Mouse (Mus musculus): ENCODE data around the gene Brd3. TPM values are rescaled to one million over a fixed set of nuclear protein-coding genes. Genes with fewer than 3 reads are reported as not detected.

Gene Brd3
- polyA plus RNA-seq, 1 experiment from 2014 or later: 26.2 TPM

- Histone ChIP-seq H3K36me3 (replicated peaks; ENCODE audit: insufficient read depth, low read length) (no peaks in the 10 kb centered on the region), H3K4me3 (ENCODE audit: low read depth, low read length) (no peak overlapping the region), H3K9me3 (ENCODE audit: low read length) (no peaks in the 10 kb centered on the region), H3K9ac (replicated peaks) (no peak overlapping the region), H3K4me1 (ENCODE audit: insufficient read depth) (peaks cover 59% of the 10 kb centered on the region), H3K4me2 (ENCODE audit: low read depth, low read length) (no peak overlapping the region), H3K27me3 (ENCODE audit: insufficient read depth, low read length) (peaks cover 8% of the 10 kb centered on the region), H3K27ac (ENCODE audit: low read depth) (no peak overlapping the region)
- TF ChIP-seq CTCF (IDR thresholded peaks at IDR 0.05; ENCODE audit: low read depth): no peak
- WGBS (ENCODE audit: insufficient replicate concordance): 67% methylated on average over 20 of the region's 20 CpGs
- DNase-seq: no peak
- ATAC-seq: no peak
These were observed 86.0 kb downstream of the Brd3 start for GRCm38 (mm10) chr2:27421293-27422068.

GRCm38 (mm10) chr2:27418577-27419070, 88.8 kb downstream of the Brd3 start:
- peak overlapping the region; percentile 49 for H3K27ac ChIP-seq (ENCODE audit: low read depth)
- ATAC-seq (peak; percentile 39), DNase-seq (no peak)
- H3K9me3 ChIP-seq (ENCODE audit: low read length): no peaks in the 10 kb centered on the region
- H3K27me3 ChIP-seq (ENCODE audit: insufficient read depth, low read length): no peaks in the 10 kb centered on the region
- no peak overlapping the region for H3K4me2 ChIP-seq (ENCODE audit: low read depth, low read length)
- WGBS (ENCODE audit: insufficient replicate concordance): 21% methylated on average over 6 of the region's 6 CpGs
- no peak overlapping the region for H3K4me3 ChIP-seq (ENCODE audit: low read depth, low read length)
- peaks cover 71% of the 10 kb centered on the region for H3K4me1 ChIP-seq (ENCODE audit: insufficient read depth)
- 0 out of 2 replicates have a peak overlapping the region, but pooled peaks have one; percentile 16 for H3K9ac ChIP-seq (replicated peaks)
- TF ChIP-seq EP300 (IDR thresholded peaks at IDR 0.05; ENCODE audit: low read depth): no peak
- no peak for TF ChIP-seq CTCF (IDR thresholded peaks at IDR 0.05; ENCODE audit: low read depth)
- no peaks in the 10 kb centered on the region for H3K36me3 ChIP-seq (replicated peaks; ENCODE audit: insufficient read depth, low read length)

GRCm38 (mm10) chr2:27417648-27418153, 89.8 kb downstream of the Brd3 start:
- Histone ChIP-seq H3K9me3 (ENCODE audit: low read length) (no peaks in the 10 kb centered on the region), H3K27me3 (ENCODE audit: insufficient read depth, low read length) (no peaks in the 10 kb centered on the region), H3K36me3 (replicated peaks; ENCODE audit: insufficient read depth, low read length) (no peaks in the 10 kb centered on the region), H3K4me2 (ENCODE audit: low read depth, low read length) (no peak overlapping the region), H3K4me1 (ENCODE audit: insufficient read depth) (peaks cover 69% of the 10 kb centered on the region), H3K4me3 (ENCODE audit: low read depth, low read length) (no peak overlapping the region), H3K9ac (replicated peaks) (0 out of 2 replicates have a peak overlapping the region, but pooled peaks have one; percentile 16), H3K27ac (ENCODE audit: low read depth) (no peak overlapping the region)
- DNase-seq (no peak), ATAC-seq (no peak)
- 42% methylated on average over 5 of the region's 5 CpGs for WGBS (ENCODE audit: insufficient replicate concordance)
- TF ChIP-seq EP300 (IDR thresholded peaks at IDR 0.05; ENCODE audit: low read depth) (no peak), CTCF (IDR thresholded peaks at IDR 0.05; ENCODE audit: low read depth) (no peak)

GRCm38 (mm10) chr2:27416425-27416824, 91.0 kb downstream of the Brd3 start:
- Histone ChIP-seq H3K4me1 (ENCODE audit: insufficient read depth) (peaks cover 79% of the 10 kb centered on the region), H3K27me3 (ENCODE audit: insufficient read depth, low read length) (no peaks in the 10 kb centered on the region), H3K4me3 (ENCODE audit: low read depth, low read length) (no peak overlapping the region), H3K27ac (ENCODE audit: low read depth) (peak overlapping the region; percentile 55), H3K9me3 (ENCODE audit: low read length) (no peaks in the 10 kb centered on the region), H3K9ac (replicated peaks) (no peak overlapping the region), H3K4me2 (ENCODE audit: low read depth, low read length) (no peak overlapping the region), H3K36me3 (replicated peaks; ENCODE audit: insufficient read depth, low read length) (no peaks in the 10 kb centered on the region)
- TF ChIP-seq EP300 (IDR thresholded peaks at IDR 0.05; ENCODE audit: low read depth) (no peak), CTCF (IDR thresholded peaks at IDR 0.05; ENCODE audit: low read depth) (no peak)
- ATAC-seq: peak; percentile 28
- DNase-seq: no peak
- WGBS (ENCODE audit: insufficient replicate concordance): 19% methylated on average over 3 of the region's 3 CpGs

GRCm38 (mm10) chr2:27415060-27415783, 92.2 kb downstream of the Brd3 start:
- WGBS (ENCODE audit: insufficient replicate concordance): 42% methylated on average over 11 of the region's 11 CpGs
- H3K4me3 ChIP-seq (ENCODE audit: low read depth, low read length): no peak overlapping the region

More at GRCm38 (mm10) chr2:27415060-27415783, 92.2 kb downstream of the Brd3 start:
- Histone ChIP-seq H3K4me1 (ENCODE audit: insufficient read depth) (peaks cover 84% of the 10 kb centered on the region), H3K27ac (ENCODE audit: low read depth) (peak overlapping the region; percentile 55; the same call in 1 of the 2 replicates), H3K27me3 (ENCODE audit: insufficient read depth, low read length) (no peaks in the 10 kb centered on the region), H3K4me2 (ENCODE audit: low read depth, low read length) (0 out of 2 replicates have a peak overlapping the region, but pooled peaks have one; percentile 3), H3K9me3 (ENCODE audit: low read length) (no peaks in the 10 kb centered on the region), H3K9ac (replicated peaks) (0 out of 2 replicates have a peak overlapping the region, but pooled peaks have one; percentile 16), H3K36me3 (replicated peaks; ENCODE audit: insufficient read depth, low read length) (no peaks in the 10 kb centered on the region)
- no peak for TF ChIP-seq CTCF (IDR thresholded peaks at IDR 0.05; ENCODE audit: low read depth)
- no peak for TF ChIP-seq EP300 (IDR thresholded peaks at IDR 0.05; ENCODE audit: low read depth)
- DNase-seq (no peak), ATAC-seq (no peak)
